Mouse (Mus musculus): Measurements from ENCODE around the gene Slc17a2.

DNA sequence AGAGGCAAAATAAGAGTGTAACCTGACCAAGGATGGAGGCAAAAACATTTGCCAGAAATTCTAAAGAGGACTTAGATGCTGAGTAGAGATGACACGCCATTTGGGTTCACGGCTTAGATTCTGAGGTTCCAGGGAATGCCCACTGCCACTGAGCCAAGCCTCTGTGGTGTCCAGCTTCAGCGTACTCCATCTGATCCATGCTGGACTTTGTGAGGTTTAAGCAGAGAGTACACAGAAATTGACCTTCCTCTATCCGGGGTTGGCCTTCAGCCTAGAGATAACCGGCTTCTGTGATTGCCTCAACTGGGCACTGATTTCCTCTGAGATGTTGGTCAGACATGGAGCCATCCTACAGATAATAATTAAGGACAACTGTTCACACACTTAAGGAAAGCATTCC lies 29.8 kb downstream of the Slc17a2 start:
- no peak for TF ChIP-seq POLR2A (IDR thresholded peaks at IDR 0.05; ENCODE audit: borderline replicate concordance, extremely low read depth, insufficient read depth, insufficient read length, poor library complexity, severe bottlenecking)
- no peak for TF ChIP-seq CTCF (IDR thresholded peaks at IDR 0.05; ENCODE audit: borderline replicate concordance, extremely low read depth, insufficient read depth, insufficient read length)

Data from brain, embryonic 14.5 days (tissue).